Mouse (Mus musculus): ENCODE data around the gene Pip4k2b. TPM values are rescaled to one million over a fixed set of nuclear protein-coding genes. Genes with fewer than 3 reads are reported as not detected.

Gene Pip4k2b
- polyA plus RNA-seq, 1 experiment from 2014 or later: 1.2 TPM

- Histone ChIP-seq H3K27me3 (ENCODE audit: control insufficient read depth, insufficient read depth, low read length) (no peaks in the 10 kb centered on the region), H3K4me2 (peak overlapping the region; percentile 92), H3K4me3 (ENCODE audit: low read depth, low read length) (peak overlapping the region; percentile 74), H3K9ac (ENCODE audit: low read depth, low read length) (peak overlapping the region; percentile 92), H3K9me3 (replicated peaks; ENCODE audit: control insufficient read depth, low read length) (no peaks in the 10 kb centered on the region), H3K4me1 (ENCODE audit: control insufficient read depth, insufficient read depth, low read length) (peaks cover 18% of the 10 kb centered on the region), H3K36me3 (ENCODE audit: control insufficient read depth, insufficient read depth, low read length) (peaks cover 5% of the 10 kb centered on the region), H3K27ac (ENCODE audit: low read depth, low read length) (peak overlapping the region; percentile 91)
- ATAC-seq (replicated peaks; ENCODE audit: insufficient number of reproducible peaks, low FRiP score, low TSS enrichment): peak; percentile 92
- under 1% methylated on average over 48 of the region's 57 CpGs for WGBS (ENCODE audit: insufficient replicate concordance)
Measured at GRCm38 (mm10) chr11:97744718-97745330, 320 bp upstream of the Pip4k2b start.

GRCm38 (mm10) chr11:97743423-97743822 is 1.1 kb downstream of the Pip4k2b start:
- ATAC-seq (replicated peaks; ENCODE audit: insufficient number of reproducible peaks, low FRiP score, low TSS enrichment): no peak
- Histone ChIP-seq H3K27ac (ENCODE audit: low read depth, low read length) (peak overlapping the region; percentile 91; the same call in 1 of the 2 replicates), H3K9me3 (replicated peaks; ENCODE audit: control insufficient read depth, low read length) (no peaks in the 10 kb centered on the region), H3K4me1 (ENCODE audit: control insufficient read depth, insufficient read depth, low read length) (peaks cover 18% of the 10 kb centered on the region), H3K9ac (ENCODE audit: low read depth, low read length) (peak overlapping the region; percentile 90), H3K27me3 (ENCODE audit: control insufficient read depth, insufficient read depth, low read length) (no peaks in the 10 kb centered on the region), H3K4me3 (ENCODE audit: low read depth, low read length) (peak overlapping the region; percentile 74), H3K4me2 (peak overlapping the region; percentile 92), H3K36me3 (ENCODE audit: control insufficient read depth, insufficient read depth, low read length) (peaks cover 5% of the 10 kb centered on the region)
- WGBS (ENCODE audit: insufficient replicate concordance): 39% methylated on average over 9 of the region's 9 CpGs

DNA sequence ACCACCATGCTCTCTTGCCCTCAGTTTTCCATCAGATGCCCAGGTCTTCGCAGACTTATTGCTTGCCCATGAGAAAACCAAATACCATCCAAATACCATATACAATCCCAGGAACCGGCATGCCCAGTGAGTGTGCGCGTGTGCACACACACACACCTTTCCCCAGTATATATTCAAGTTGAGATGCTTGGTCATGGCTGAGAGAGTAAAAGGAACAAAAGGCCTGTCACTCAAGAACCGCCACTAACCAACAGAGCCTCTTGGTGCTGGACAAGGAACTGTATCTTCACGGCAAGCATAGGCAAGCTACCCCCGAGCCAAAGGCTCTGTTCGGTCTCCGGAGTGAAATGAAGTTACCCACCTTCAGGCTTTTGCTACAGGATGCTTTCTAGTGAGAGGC is 1.9 kb downstream of the Pip4k2b start:
- ATAC-seq (replicated peaks; ENCODE audit: insufficient number of reproducible peaks, low FRiP score, low TSS enrichment): no peak
- no peaks in the 10 kb centered on the region for H3K9me3 ChIP-seq (replicated peaks; ENCODE audit: control insufficient read depth, low read length)
- H3K27me3 ChIP-seq (ENCODE audit: control insufficient read depth, insufficient read depth, low read length): no peaks in the 10 kb centered on the region
- peaks cover 18% of the 10 kb centered on the region for H3K4me1 ChIP-seq (ENCODE audit: control insufficient read depth, insufficient read depth, low read length)
- peak overlapping the region; percentile 92; the same call in 1 of the 2 replicates for H3K4me2 ChIP-seq
- H3K36me3 ChIP-seq (ENCODE audit: control insufficient read depth, insufficient read depth, low read length): peaks cover 5% of the 10 kb centered on the region
- 86% methylated on average over 9 of the region's 9 CpGs for WGBS (ENCODE audit: insufficient replicate concordance)
- H3K4me3 ChIP-seq (ENCODE audit: low read depth, low read length): peak overlapping the region; percentile 74
- H3K27ac ChIP-seq (ENCODE audit: low read depth, low read length): no peak overlapping the region
- H3K9ac ChIP-seq (ENCODE audit: low read depth, low read length): no peak overlapping the region

GRCm38 (mm10) chr11:97742157-97742556 is 2.3 kb downstream of the Pip4k2b start:
- ATAC-seq (replicated peaks; ENCODE audit: insufficient number of reproducible peaks, low FRiP score, low TSS enrichment): no peak
- Histone ChIP-seq H3K27me3 (ENCODE audit: control insufficient read depth, insufficient read depth, low read length) (no peaks in the 10 kb centered on the region), H3K9me3 (replicated peaks; ENCODE audit: control insufficient read depth, low read length) (no peaks in the 10 kb centered on the region), H3K4me1 (ENCODE audit: control insufficient read depth, insufficient read depth, low read length) (peaks cover 18% of the 10 kb centered on the region), H3K4me3 (ENCODE audit: low read depth, low read length) (no peak overlapping the region), H3K27ac (ENCODE audit: low read depth, low read length) (no peak overlapping the region), H3K4me2 (no peak overlapping the region; the same call in 1 of the 2 replicates), H3K9ac (ENCODE audit: low read depth, low read length) (no peak overlapping the region), H3K36me3 (ENCODE audit: control insufficient read depth, insufficient read depth, low read length) (peaks cover 5% of the 10 kb centered on the region)
- 87% methylated on average over 5 of the region's 5 CpGs for WGBS (ENCODE audit: insufficient replicate concordance)

DNA sequence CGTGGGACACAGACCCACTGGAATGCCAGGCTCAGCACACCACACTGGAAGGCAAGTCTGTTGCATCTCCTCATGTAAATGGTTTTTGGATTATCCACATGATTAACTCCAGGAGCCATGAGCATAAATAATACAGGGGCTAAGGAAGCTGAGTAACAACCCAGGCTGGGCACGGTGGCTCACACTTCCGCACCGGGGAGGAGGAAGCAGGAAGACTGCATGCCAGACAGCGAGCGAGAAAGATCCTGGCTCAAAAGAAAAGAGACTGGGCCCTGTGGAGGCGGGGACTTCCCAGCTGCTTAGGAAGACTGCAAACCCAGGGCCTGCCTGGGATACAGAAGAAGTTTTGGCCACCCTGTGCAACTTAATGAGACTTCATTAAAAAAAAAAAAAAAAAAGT is 4.3 kb downstream of the Pip4k2b start:
- H3K27me3 ChIP-seq (ENCODE audit: control insufficient read depth, insufficient read depth, low read length): no peaks in the 10 kb centered on the region
- 44% methylated on average over 7 of the region's 7 CpGs for WGBS (ENCODE audit: insufficient replicate concordance)
- H3K4me1 ChIP-seq (ENCODE audit: control insufficient read depth, insufficient read depth, low read length): peaks cover 18% of the 10 kb centered on the region
- H3K9me3 ChIP-seq (replicated peaks; ENCODE audit: control insufficient read depth, low read length): no peaks in the 10 kb centered on the region
- no peaks in the 10 kb centered on the region for H3K36me3 ChIP-seq (ENCODE audit: control insufficient read depth, insufficient read depth, low read length)
- no peak overlapping the region for H3K4me3 ChIP-seq (ENCODE audit: low read depth, low read length)
- H3K4me2 ChIP-seq: 0 out of 2 replicates have a peak overlapping the region, but pooled peaks have one; percentile 27
- no peak overlapping the region for H3K9ac ChIP-seq (ENCODE audit: low read depth, low read length)
- no peak for ATAC-seq (replicated peaks; ENCODE audit: insufficient number of reproducible peaks, low FRiP score, low TSS enrichment)
- no peak overlapping the region for H3K27ac ChIP-seq (ENCODE audit: low read depth, low read length)

DNA sequence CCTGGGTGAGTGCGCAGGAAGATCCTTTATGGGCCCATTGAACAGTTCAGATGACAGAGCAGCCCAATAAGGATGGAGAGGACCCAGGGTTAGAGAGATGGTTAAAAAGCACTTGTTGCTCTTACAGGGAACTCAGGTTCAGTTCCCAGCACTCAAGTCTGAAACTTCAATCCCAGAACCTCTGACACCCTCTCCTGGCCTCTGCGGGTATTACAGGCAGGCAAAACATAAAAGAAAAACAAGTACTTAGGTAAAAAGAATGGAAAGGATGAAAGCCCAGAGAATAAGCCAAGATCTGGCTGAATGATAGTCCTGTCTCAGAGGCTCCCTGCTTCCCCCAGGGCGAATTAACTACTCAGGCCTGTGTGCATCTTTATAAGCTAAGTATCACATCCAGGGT is 5.3 kb downstream of the Pip4k2b start:
- Histone ChIP-seq H3K36me3 (ENCODE audit: control insufficient read depth, insufficient read depth, low read length) (no peaks in the 10 kb centered on the region), H3K4me3 (ENCODE audit: low read depth, low read length) (no peak overlapping the region), H3K4me1 (ENCODE audit: control insufficient read depth, insufficient read depth, low read length) (peaks cover 19% of the 10 kb centered on the region), H3K9me3 (replicated peaks; ENCODE audit: control insufficient read depth, low read length) (no peaks in the 10 kb centered on the region), H3K4me2 (no peak overlapping the region), H3K27me3 (ENCODE audit: control insufficient read depth, insufficient read depth, low read length) (no peaks in the 10 kb centered on the region), H3K27ac (ENCODE audit: low read depth, low read length) (no peak overlapping the region), H3K9ac (ENCODE audit: low read depth, low read length) (no peak overlapping the region)
- WGBS (ENCODE audit: insufficient replicate concordance): 80% methylated on average over 3 of the region's 3 CpGs
- no peak for ATAC-seq (replicated peaks; ENCODE audit: insufficient number of reproducible peaks, low FRiP score, low TSS enrichment)

DNA sequence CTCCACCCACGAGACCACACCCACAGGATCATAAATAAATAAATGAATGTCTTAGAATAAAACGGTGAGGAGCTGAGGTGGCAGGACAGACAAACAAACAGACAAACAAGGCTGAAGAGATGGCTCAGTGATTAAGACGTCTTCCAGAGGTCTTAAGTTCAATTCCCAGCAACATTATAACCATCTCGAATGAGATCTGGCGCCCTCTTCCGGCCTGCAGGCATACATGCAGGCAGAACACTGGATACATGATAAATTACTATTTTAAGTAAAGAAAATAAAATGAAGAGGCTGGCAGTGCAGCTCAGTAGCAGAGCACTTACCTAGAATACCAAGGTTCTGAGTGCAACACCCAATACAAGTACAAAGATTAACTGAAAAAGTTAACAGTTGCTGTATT is 5.8 kb downstream of the Pip4k2b start:
- Histone ChIP-seq H3K4me3 (ENCODE audit: low read depth, low read length) (no peak overlapping the region), H3K9ac (ENCODE audit: low read depth, low read length) (no peak overlapping the region), H3K9me3 (replicated peaks; ENCODE audit: control insufficient read depth, low read length) (no peaks in the 10 kb centered on the region), H3K36me3 (ENCODE audit: control insufficient read depth, insufficient read depth, low read length) (no peaks in the 10 kb centered on the region), H3K27ac (ENCODE audit: low read depth, low read length) (no peak overlapping the region), H3K4me1 (ENCODE audit: control insufficient read depth, insufficient read depth, low read length) (peaks cover 24% of the 10 kb centered on the region), H3K4me2 (no peak overlapping the region), H3K27me3 (ENCODE audit: control insufficient read depth, insufficient read depth, low read length) (no peaks in the 10 kb centered on the region)
- no peak for ATAC-seq (replicated peaks; ENCODE audit: insufficient number of reproducible peaks, low FRiP score, low TSS enrichment)
- WGBS (ENCODE audit: insufficient replicate concordance): 58% methylated on average over 6 of the region's 6 CpGs

DNA sequence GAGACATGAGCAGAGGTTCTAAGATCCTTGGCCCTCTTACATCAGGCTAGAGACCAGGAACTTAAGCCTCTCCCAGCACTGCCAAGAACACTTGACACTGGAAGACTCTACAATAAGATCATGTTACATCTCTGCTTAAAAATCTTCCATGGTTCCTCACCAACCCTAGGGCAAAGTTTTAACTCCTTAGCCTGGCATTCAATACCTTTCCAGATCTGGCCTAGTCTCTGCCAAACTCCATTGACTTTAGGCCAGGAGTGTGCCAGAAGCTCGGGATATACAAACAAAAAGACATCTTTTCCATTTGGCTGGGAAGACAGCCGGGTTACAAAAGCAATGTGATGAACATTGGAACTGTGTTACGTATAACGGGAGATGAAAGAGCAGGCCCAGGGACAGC is 6.9 kb downstream of the Pip4k2b start:
- WGBS (ENCODE audit: insufficient replicate concordance): 73% methylated on average over 4 of the region's 4 CpGs
- no peak for ATAC-seq (replicated peaks; ENCODE audit: insufficient number of reproducible peaks, low FRiP score, low TSS enrichment)
- Histone ChIP-seq H3K4me2 (no peak overlapping the region), H3K36me3 (ENCODE audit: control insufficient read depth, insufficient read depth, low read length) (no peaks in the 10 kb centered on the region), H3K9me3 (replicated peaks; ENCODE audit: control insufficient read depth, low read length) (no peaks in the 10 kb centered on the region), H3K4me3 (ENCODE audit: low read depth, low read length) (no peak overlapping the region), H3K27me3 (ENCODE audit: control insufficient read depth, insufficient read depth, low read length) (no peaks in the 10 kb centered on the region), H3K27ac (ENCODE audit: low read depth, low read length) (no peak overlapping the region), H3K4me1 (ENCODE audit: control insufficient read depth, insufficient read depth, low read length) (peaks cover 15% of the 10 kb centered on the region), H3K9ac (ENCODE audit: low read depth, low read length) (no peak overlapping the region)

DNA sequence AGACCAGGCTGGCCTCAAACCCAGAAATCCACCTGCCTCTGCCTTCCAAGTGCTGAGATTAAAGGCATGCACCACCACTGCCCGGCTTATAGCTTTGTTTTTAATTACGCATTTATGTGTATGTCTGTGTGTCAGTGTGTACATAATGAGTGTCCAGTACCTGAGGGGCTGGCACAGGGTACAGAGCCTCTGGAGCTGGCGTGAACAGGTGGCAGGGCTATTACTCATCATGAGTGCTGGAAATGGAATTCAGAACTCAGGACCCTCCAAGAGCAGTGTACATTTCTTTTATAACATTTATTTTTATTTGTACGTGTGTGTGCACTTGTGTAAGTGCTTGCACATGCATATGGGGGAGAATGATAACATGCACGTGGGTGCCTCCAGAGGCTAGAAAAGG is 7.9 kb downstream of the Pip4k2b start:
- H3K4me3 ChIP-seq (ENCODE audit: low read depth, low read length): no peak overlapping the region
- H3K4me1 ChIP-seq (ENCODE audit: control insufficient read depth, insufficient read depth, low read length): peaks cover 14% of the 10 kb centered on the region
- 88% methylated on average over 5 of the region's 5 CpGs for WGBS (ENCODE audit: insufficient replicate concordance)
- no peak overlapping the region for H3K4me2 ChIP-seq
- no peaks in the 10 kb centered on the region for H3K27me3 ChIP-seq (ENCODE audit: control insufficient read depth, insufficient read depth, low read length)
- no peaks in the 10 kb centered on the region for H3K9me3 ChIP-seq (replicated peaks; ENCODE audit: control insufficient read depth, low read length)
- H3K9ac ChIP-seq (ENCODE audit: low read depth, low read length): no peak overlapping the region
- ATAC-seq (replicated peaks; ENCODE audit: insufficient number of reproducible peaks, low FRiP score, low TSS enrichment): no peak
- H3K27ac ChIP-seq (ENCODE audit: low read depth, low read length): no peak overlapping the region
- no peaks in the 10 kb centered on the region for H3K36me3 ChIP-seq (ENCODE audit: control insufficient read depth, insufficient read depth, low read length)

Measured in heart, embryonic 11.5 days (tissue).